Mouse (Mus musculus) limb, embryonic 13.5 days (tissue): ENCODE measurements at regions not wholly inside any gene's neighbourhood (a gene's known extent, or its start where the extent isn't known, plus 50 kb on each side); places are given as distances from the start of the nearest gene placed in this dataset.
A peak's percentile ranks its signal among the peaks of the same experiment; 100 is the strongest.

Experiments
- ATAC-seq: fragments of 200-750 bp; cut with Nextera tagmentation; 2 replicates; pipeline ENCODE4 v1.8.0; 2017; ENCODE audit warnings: low read depth, moderate number of reproducible peaks, moderate TSS enrichment; ENCODE audit not compliant: low FRiP score
- H3K27ac ChIP-seq: fragments of 300-500 bp; sonication (generic); 2 replicates; pipeline ENCODE4 v1.5.1; 2015; ENCODE audit warnings: inconsistent platforms, mild to moderate bottlenecking, moderate library complexity
- H3K27me3 ChIP-seq: fragments of 300-500 bp; sonication (generic); 2 replicates; pipeline ENCODE4 v1.6.1; 2015; ENCODE audit warnings: mild to moderate bottlenecking, inconsistent platforms
- H3K36me3 ChIP-seq: fragments of 300-500 bp; sonication (generic); 2 replicates; pipeline ENCODE4 v1.6.1; 2015; ENCODE audit warnings: inconsistent platforms, mild to moderate bottlenecking, moderate library complexity
- H3K4me1 ChIP-seq: fragments of 300-500 bp; sonication (generic); 2 replicates; pipeline ENCODE4 v1.6.1; 2015; ENCODE audit warnings: inconsistent platforms
- H3K4me2 ChIP-seq: fragments of 300-500 bp; sonication (generic); replicated peaks from 2 replicates; pipeline ENCODE4 v1.6.1; 2015; ENCODE audit warnings: inconsistent platforms, mild to moderate bottlenecking, moderate library complexity
- H3K4me3 ChIP-seq: fragments of 300-500 bp; sonication (generic); 2 replicates; pipeline ENCODE4 v1.5.1; 2015; ENCODE audit warnings: moderate library complexity, mild to moderate bottlenecking, inconsistent platforms
- H3K9ac ChIP-seq: fragments of 300-500 bp; sonication (generic); 2 replicates; pipeline ENCODE4 v1.6.1; 2015; ENCODE audit warnings: mild to moderate bottlenecking, inconsistent platforms
- H3K9me3 ChIP-seq: fragments of 300-500 bp; sonication (generic); 2 replicates; pipeline ENCODE4 v1.6.1; 2016; ENCODE audit warnings: inconsistent platforms
- WGBS: fragments of 180-500 bp; shearing (Covaris S2); methylation state at CpG from one replicate; pipeline ENCODE4 v1.1.7; 2015; 5-methylcytosine and 5-hydroxymethylcytosine counted together

GRCm38 (mm10) chr2:117970631-117971030 is 141.0 kb upstream of the Thbs1 start:
- no peak for ATAC-seq
- Histone ChIP-seq H3K27me3 (no peaks in the 10 kb centered on the region), H3K27ac (no peak overlapping the region), H3K9me3 (peaks cover 10% of the 10 kb centered on the region), H3K4me1 (no peaks in the 10 kb centered on the region), H3K36me3 (no peaks in the 10 kb centered on the region), H3K4me2 (no peak overlapping the region), H3K4me3 (no peak overlapping the region), H3K9ac (no peak overlapping the region)
- WGBS, result 93% methylated on average over 5 of the region's 5 CpGs

- WGBS, result 91% methylated on average over 9 of the region's 9 CpGs
Measured at GRCm38 (mm10) chr2:117977033-117977432, 134.6 kb upstream of the Thbs1 start.

GRCm38 (mm10) chr2:117980856-117981255 is 130.8 kb upstream of the Thbs1 start:
- ATAC-seq, result no peak
- H3K4me1 ChIP-seq, result peaks cover 7% of the 10 kb centered on the region; the same call in 1 of the 2 replicates
- H3K4me2 ChIP-seq, result no peak overlapping the region
- H3K9ac ChIP-seq, result no peak overlapping the region
- no peaks in the 10 kb centered on the region for H3K36me3 ChIP-seq
- H3K4me3 ChIP-seq, result no peak overlapping the region
- no peak overlapping the region for H3K27ac ChIP-seq
- H3K9me3 ChIP-seq, result no peaks in the 10 kb centered on the region
- WGBS, result 87% methylated on average over 2 of the region's 2 CpGs
- H3K27me3 ChIP-seq, result no peaks in the 10 kb centered on the region

More at GRCm38 (mm10) chr2:117977033-117977432, 134.6 kb upstream of the Thbs1 start:
- no peak overlapping the region for H3K27ac ChIP-seq
- no peak overlapping the region for H3K9ac ChIP-seq
- no peaks in the 10 kb centered on the region for H3K36me3 ChIP-seq
- no peaks in the 10 kb centered on the region for H3K9me3 ChIP-seq
- H3K4me1 ChIP-seq, result 0 out of 2 replicates have a peak, but pooled peaks cover 3% of the 10 kb centered on the region
- ATAC-seq, result no peak
- no peak overlapping the region for H3K4me3 ChIP-seq
- no peaks in the 10 kb centered on the region for H3K27me3 ChIP-seq
- no peak overlapping the region for H3K4me2 ChIP-seq

- WGBS, result 91% methylated on average over 5 of the region's 5 CpGs
Measured at GRCm38 (mm10) chr2:117984569-117984968, 127.1 kb upstream of the Thbs1 start.

GRCm38 (mm10) chr2:117987426-117988215 is 124.1 kb upstream of the Thbs1 start:
- H3K4me3 ChIP-seq, result no peak overlapping the region
- H3K36me3 ChIP-seq, result no peaks in the 10 kb centered on the region
- ATAC-seq, result no peak
- no peaks in the 10 kb centered on the region for H3K27me3 ChIP-seq
- no peaks in the 10 kb centered on the region for H3K9me3 ChIP-seq
- 72% methylated on average over 10 of the region's 10 CpGs for WGBS
- no peak overlapping the region for H3K9ac ChIP-seq
- 0 out of 2 replicates have a peak, but pooled peaks cover 7% of the 10 kb centered on the region for H3K4me1 ChIP-seq
- no peak overlapping the region for H3K27ac ChIP-seq
- H3K4me2 ChIP-seq, result no peak overlapping the region

More at GRCm38 (mm10) chr2:117984569-117984968, 127.1 kb upstream of the Thbs1 start:
- no peak overlapping the region for H3K4me2 ChIP-seq
- no peak overlapping the region for H3K9ac ChIP-seq
- peaks cover 14% of the 10 kb centered on the region; the same call in 1 of the 2 replicates for H3K4me1 ChIP-seq
- H3K27me3 ChIP-seq, result no peaks in the 10 kb centered on the region
- ATAC-seq, result no peak
- no peak overlapping the region for H3K4me3 ChIP-seq
- no peak overlapping the region for H3K27ac ChIP-seq
- no peaks in the 10 kb centered on the region for H3K36me3 ChIP-seq
- H3K9me3 ChIP-seq, result no peaks in the 10 kb centered on the region

- no peaks in the 10 kb centered on the region for H3K36me3 ChIP-seq
- no peak overlapping the region for H3K4me3 ChIP-seq
- H3K4me1 ChIP-seq, result 0 out of 2 replicates have a peak, but pooled peaks cover 7% of the 10 kb centered on the region
- H3K9me3 ChIP-seq, result no peaks in the 10 kb centered on the region
- H3K27me3 ChIP-seq, result no peaks in the 10 kb centered on the region
- no peak for ATAC-seq
- H3K9ac ChIP-seq, result no peak overlapping the region
- H3K27ac ChIP-seq, result no peak overlapping the region
- 21% methylated on average over 11 of the region's 11 CpGs for WGBS
- H3K4me2 ChIP-seq, result no peak overlapping the region
Measured at GRCm38 (mm10) chr2:117988396-117989173, 123.1 kb upstream of the Thbs1 start.

- no peak overlapping the region for H3K27ac ChIP-seq
- H3K4me3 ChIP-seq, result no peak overlapping the region
- H3K9me3 ChIP-seq, result no peaks in the 10 kb centered on the region
- 0 out of 2 replicates have a peak, but pooled peaks cover 7% of the 10 kb centered on the region for H3K4me1 ChIP-seq
- 66% methylated on average over 8 of the region's 8 CpGs for WGBS
- no peak for ATAC-seq
- H3K4me2 ChIP-seq, result no peak overlapping the region
- H3K36me3 ChIP-seq, result no peaks in the 10 kb centered on the region
- H3K27me3 ChIP-seq, result no peaks in the 10 kb centered on the region
- H3K9ac ChIP-seq, result no peak overlapping the region
Measured at GRCm38 (mm10) chr2:117989215-117989614, 122.5 kb upstream of the Thbs1 start.

- no peak overlapping the region for H3K4me2 ChIP-seq
- peaks cover 8% of the 10 kb centered on the region for H3K4me1 ChIP-seq
- no peaks in the 10 kb centered on the region for H3K27me3 ChIP-seq
- no peaks in the 10 kb centered on the region for H3K36me3 ChIP-seq
- no peaks in the 10 kb centered on the region for H3K9me3 ChIP-seq
- H3K4me3 ChIP-seq, result no peak overlapping the region
- H3K27ac ChIP-seq, result no peak overlapping the region
- WGBS, result 66% methylated on average over 14 of the region's 14 CpGs
- ATAC-seq, result no peak
- no peak overlapping the region for H3K9ac ChIP-seq
Measured at GRCm38 (mm10) chr2:117996130-117997083, 115.3 kb upstream of the Thbs1 start.

- Histone ChIP-seq H3K27me3 (no peaks in the 10 kb centered on the region), H3K9ac (no peak overlapping the region), H3K4me1 (peaks cover 8% of the 10 kb centered on the region), H3K9me3 (no peaks in the 10 kb centered on the region), H3K4me3 (no peak overlapping the region), H3K27ac (peak overlapping the region; percentile 49; the same call in 1 of the 2 replicates), H3K4me2 (no peak overlapping the region), H3K36me3 (no peaks in the 10 kb centered on the region)
- no peak; the same call in 1 of the 2 replicates for ATAC-seq
- WGBS, result 8% methylated on average over 6 of the region's 6 CpGs
Measured at GRCm38 (mm10) chr2:117999641-118000040, 112.0 kb upstream of the Thbs1 start.

GRCm38 (mm10) chr2:118004191-118004590 is 107.5 kb upstream of the Thbs1 start:
- Histone ChIP-seq H3K4me1 (peaks cover 8% of the 10 kb centered on the region), H3K27ac (no peak overlapping the region), H3K9me3 (no peaks in the 10 kb centered on the region), H3K4me2 (no peak overlapping the region), H3K27me3 (no peaks in the 10 kb centered on the region), H3K36me3 (no peaks in the 10 kb centered on the region), H3K9ac (no peak overlapping the region), H3K4me3 (no peak overlapping the region)
- ATAC-seq, result no peak
- WGBS, result 91% methylated on average over 5 of the region's 5 CpGs

- Histone ChIP-seq H3K27ac (no peak overlapping the region), H3K27me3 (no peaks in the 10 kb centered on the region), H3K4me2 (0 out of 2 replicates have a peak overlapping the region, but pooled peaks have one; percentile 17), H3K4me3 (no peak overlapping the region), H3K36me3 (no peaks in the 10 kb centered on the region), H3K9me3 (no peaks in the 10 kb centered on the region), H3K9ac (no peak overlapping the region), H3K4me1 (no peaks in the 10 kb centered on the region)
- ATAC-seq, result no peak; the same call in 1 of the 2 replicates
- 44% methylated on average over 10 of the region's 10 CpGs for WGBS
Measured at GRCm38 (mm10) chr2:118007539-118008427, 103.9 kb upstream of the Thbs1 start.
